Mouse (Mus musculus): ENCODE data around the gene Sox5. TPM values are rescaled to one million over a fixed set of nuclear protein-coding genes. Genes with fewer than 3 reads are reported as not detected.

Gene Sox5
- polyA plus RNA-seq, 1 experiment from 2014 or later: 3.3 TPM

DNA sequence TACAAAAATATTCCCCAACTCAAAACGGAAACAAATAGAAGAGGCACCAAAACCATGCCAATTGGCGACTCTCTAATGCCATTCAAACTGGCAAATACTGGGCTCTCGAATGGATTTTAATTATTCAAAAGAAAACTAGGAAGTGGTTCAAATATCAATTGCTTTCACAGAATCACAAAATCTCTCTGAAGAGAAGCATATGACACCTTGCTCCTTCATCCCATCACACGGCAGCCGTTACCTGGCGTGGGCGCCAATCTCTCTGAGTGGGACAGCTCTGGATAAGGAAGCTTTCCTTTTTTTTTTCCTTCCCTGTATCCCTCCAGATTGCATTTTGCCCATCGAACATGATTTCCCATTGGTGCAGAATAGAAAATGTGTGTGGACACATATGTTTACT, 801.6 kb downstream of the Sox5 start:
- no peak overlapping the region for H3K4me3 ChIP-seq (ENCODE audit: low read depth, low read length)
- no peaks in the 10 kb centered on the region for H3K4me1 ChIP-seq (replicated peaks; ENCODE audit: control insufficient read depth, insufficient read depth, low read length)
- H3K9me3 ChIP-seq (ENCODE audit: control insufficient read depth): no peaks in the 10 kb centered on the region
- no peaks in the 10 kb centered on the region for H3K27me3 ChIP-seq (replicated peaks; ENCODE audit: control insufficient read depth, insufficient read depth, low read length)
- no peak overlapping the region for H3K4me2 ChIP-seq (replicated peaks; ENCODE audit: low read depth)
- no peak overlapping the region for H3K9ac ChIP-seq (ENCODE audit: low read depth, low read length)
- H3K36me3 ChIP-seq (ENCODE audit: control insufficient read depth, insufficient read depth): no peaks in the 10 kb centered on the region
- no peak for ATAC-seq
- no peak overlapping the region for H3K27ac ChIP-seq (ENCODE audit: low read depth, low read length)
- TF ChIP-seq CTCF (IDR thresholded peaks at IDR 0.05; ENCODE audit: low read depth): no peak
- 92% methylated on average over 8 of the region's 8 CpGs for WGBS

DNA sequence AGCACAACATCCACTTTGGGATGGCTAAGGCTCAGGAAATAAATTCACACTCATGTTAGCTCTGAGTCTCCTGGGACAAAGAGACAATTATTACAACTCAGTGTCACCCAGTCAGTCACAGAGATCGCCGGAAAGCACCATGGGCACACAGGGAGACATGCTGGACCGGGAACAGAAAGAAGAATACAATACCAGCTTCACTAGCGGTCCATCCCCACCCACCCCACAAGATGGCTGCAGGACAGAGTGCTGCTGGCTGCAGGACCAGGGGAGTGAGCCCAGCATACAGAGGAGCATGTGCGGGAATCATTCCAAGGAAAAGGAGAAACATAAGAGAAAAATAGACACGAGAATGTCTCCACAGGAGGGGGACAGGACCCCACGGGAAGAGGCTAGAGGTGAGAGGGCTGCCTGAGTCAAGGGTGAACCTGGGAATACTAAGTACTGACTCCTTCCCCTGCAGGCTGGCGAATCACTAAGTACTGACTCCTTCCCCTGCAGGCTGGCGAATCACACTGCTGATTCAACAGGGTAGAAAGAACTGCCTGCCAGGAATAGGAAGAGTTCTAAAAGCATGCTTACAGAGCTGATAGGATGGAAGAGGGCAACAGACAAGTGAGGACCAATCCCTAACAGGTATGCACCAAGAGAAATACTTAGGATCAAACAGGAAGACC, 813.9 kb downstream of the Sox5 start:
- H3K36me3 ChIP-seq (ENCODE audit: control insufficient read depth, insufficient read depth): no peaks in the 10 kb centered on the region
- no peak overlapping the region for H3K27ac ChIP-seq (ENCODE audit: low read depth, low read length)
- WGBS: 79% methylated on average over 9 of the region's 9 CpGs
- no peaks in the 10 kb centered on the region for H3K27me3 ChIP-seq (replicated peaks; ENCODE audit: control insufficient read depth, insufficient read depth, low read length)
- no peak overlapping the region for H3K4me2 ChIP-seq (replicated peaks; ENCODE audit: low read depth)
- no peak overlapping the region for H3K4me3 ChIP-seq (ENCODE audit: low read depth, low read length)
- ATAC-seq: no peak
- H3K9ac ChIP-seq (ENCODE audit: low read depth, low read length): no peak overlapping the region
- H3K4me1 ChIP-seq (replicated peaks; ENCODE audit: control insufficient read depth, insufficient read depth, low read length): no peaks in the 10 kb centered on the region
- H3K9me3 ChIP-seq (ENCODE audit: control insufficient read depth): no peaks in the 10 kb centered on the region
- TF ChIP-seq CTCF (IDR thresholded peaks at IDR 0.05; ENCODE audit: low read depth): no peak

DNA sequence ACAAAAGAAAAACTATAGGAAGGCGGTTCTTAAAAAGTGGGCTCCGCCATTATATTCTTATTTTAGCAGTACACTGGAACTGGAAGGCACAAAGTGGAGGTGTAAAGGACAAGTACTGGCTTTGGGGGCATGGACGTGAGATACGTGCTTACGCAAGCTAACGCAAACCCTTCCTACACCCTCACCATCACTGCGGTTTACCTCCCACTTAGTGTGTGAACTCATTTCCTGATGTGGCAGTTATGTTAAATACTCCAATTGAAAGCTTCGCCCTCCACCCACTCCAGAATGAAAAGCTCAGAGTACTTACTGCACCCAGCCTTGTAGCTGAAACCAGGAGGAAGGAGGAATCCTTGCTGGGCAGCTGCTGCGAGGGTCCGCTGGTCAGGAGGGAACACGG, 821.3 kb downstream of the Sox5 start:
- no peaks in the 10 kb centered on the region for H3K4me1 ChIP-seq (replicated peaks; ENCODE audit: control insufficient read depth, insufficient read depth, low read length)
- H3K27me3 ChIP-seq (replicated peaks; ENCODE audit: control insufficient read depth, insufficient read depth, low read length): no peaks in the 10 kb centered on the region
- no peak overlapping the region for H3K27ac ChIP-seq (ENCODE audit: low read depth, low read length)
- H3K4me3 ChIP-seq (ENCODE audit: low read depth, low read length): no peak overlapping the region
- no peak for ATAC-seq
- no peaks in the 10 kb centered on the region for H3K9me3 ChIP-seq (ENCODE audit: control insufficient read depth)
- TF ChIP-seq CTCF (IDR thresholded peaks at IDR 0.05; ENCODE audit: low read depth): no peak
- WGBS: 94% methylated on average over 11 of the region's 11 CpGs
- H3K4me2 ChIP-seq (replicated peaks; ENCODE audit: low read depth): no peak overlapping the region
- no peak overlapping the region for H3K9ac ChIP-seq (ENCODE audit: low read depth, low read length)
- no peaks in the 10 kb centered on the region for H3K36me3 ChIP-seq (ENCODE audit: control insufficient read depth, insufficient read depth)

DNA sequence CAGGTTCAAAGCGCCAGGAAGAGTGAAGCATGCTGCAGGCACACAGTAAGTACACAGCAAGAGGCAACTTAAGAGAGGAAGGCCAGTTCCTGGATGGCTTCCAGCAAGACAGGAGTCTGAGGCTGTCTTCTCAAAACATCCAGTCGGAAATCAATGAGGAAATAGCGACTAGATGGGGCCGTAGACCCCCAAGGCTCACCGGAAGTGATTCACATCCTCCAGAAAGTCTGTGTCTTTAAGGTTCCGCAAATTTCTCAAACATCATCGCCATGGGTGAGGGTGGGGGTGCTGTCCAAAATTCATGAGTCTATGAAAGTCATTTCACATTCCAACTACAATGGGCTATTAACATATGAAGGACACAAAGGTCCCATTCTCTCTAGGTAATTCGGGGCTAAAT, 821.7 kb downstream of the Sox5 start:
- ATAC-seq: no peak
- Histone ChIP-seq H3K4me1 (replicated peaks; ENCODE audit: control insufficient read depth, insufficient read depth, low read length) (no peaks in the 10 kb centered on the region), H3K36me3 (ENCODE audit: control insufficient read depth, insufficient read depth) (no peaks in the 10 kb centered on the region), H3K9me3 (ENCODE audit: control insufficient read depth) (no peaks in the 10 kb centered on the region), H3K4me2 (replicated peaks; ENCODE audit: low read depth) (no peak overlapping the region), H3K9ac (ENCODE audit: low read depth, low read length) (no peak overlapping the region), H3K27me3 (replicated peaks; ENCODE audit: control insufficient read depth, insufficient read depth, low read length) (no peaks in the 10 kb centered on the region), H3K27ac (ENCODE audit: low read depth, low read length) (no peak overlapping the region), H3K4me3 (ENCODE audit: low read depth, low read length) (no peak overlapping the region)
- 85% methylated on average over 8 of the region's 8 CpGs for WGBS
- no peak for TF ChIP-seq CTCF (IDR thresholded peaks at IDR 0.05; ENCODE audit: low read depth)

DNA sequence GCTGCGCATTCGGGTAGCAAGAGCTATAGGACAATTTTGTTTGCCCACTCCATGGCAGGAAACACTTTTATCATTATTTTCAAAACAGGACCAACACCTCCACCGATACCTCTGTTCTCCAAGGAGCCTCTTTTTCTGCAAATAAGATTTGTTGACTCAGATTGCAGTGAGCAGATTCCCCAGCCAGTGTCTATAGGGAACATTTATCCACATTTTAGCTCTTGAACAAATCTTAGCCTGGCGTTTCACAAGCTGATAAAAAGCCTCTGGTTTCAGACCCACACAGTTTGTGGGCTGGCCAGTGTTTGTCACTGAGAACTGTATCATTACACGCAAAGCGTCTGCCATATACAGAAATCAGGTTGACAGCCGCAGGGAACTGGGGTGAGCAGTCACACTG, 823.4 kb downstream of the Sox5 start:
- Histone ChIP-seq H3K27ac (ENCODE audit: low read depth, low read length) (no peak overlapping the region), H3K27me3 (replicated peaks; ENCODE audit: control insufficient read depth, insufficient read depth, low read length) (no peaks in the 10 kb centered on the region), H3K4me3 (ENCODE audit: low read depth, low read length) (no peak overlapping the region), H3K9ac (ENCODE audit: low read depth, low read length) (no peak overlapping the region), H3K9me3 (ENCODE audit: control insufficient read depth) (no peaks in the 10 kb centered on the region), H3K36me3 (ENCODE audit: control insufficient read depth, insufficient read depth) (no peaks in the 10 kb centered on the region), H3K4me1 (replicated peaks; ENCODE audit: control insufficient read depth, insufficient read depth, low read length) (no peaks in the 10 kb centered on the region), H3K4me2 (replicated peaks; ENCODE audit: low read depth) (no peak overlapping the region)
- no peak for TF ChIP-seq CTCF (IDR thresholded peaks at IDR 0.05; ENCODE audit: low read depth)
- no peak for ATAC-seq
- WGBS: 74% methylated on average over 7 of the region's 7 CpGs

DNA sequence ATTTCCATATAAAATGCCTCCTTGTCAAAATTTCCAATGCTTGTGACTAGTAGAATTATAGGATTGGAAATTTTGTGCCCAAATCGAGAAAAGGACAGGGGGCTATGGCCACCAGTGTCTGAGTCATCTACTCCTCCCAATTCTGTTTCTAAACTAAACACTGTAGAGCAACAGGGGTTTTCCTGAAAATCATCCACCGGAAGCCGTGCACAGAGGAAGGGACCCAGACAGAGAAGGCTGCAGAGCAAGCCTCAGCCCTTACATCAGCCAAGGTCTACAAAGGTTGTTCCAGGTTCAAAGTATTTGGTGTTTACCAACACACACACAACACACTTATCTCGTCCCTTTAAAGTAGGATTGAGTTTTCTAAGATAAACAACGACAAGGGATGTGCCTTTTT, 824.7 kb downstream of the Sox5 start:
- no peak for ATAC-seq
- H3K27ac ChIP-seq (ENCODE audit: low read depth, low read length): no peak overlapping the region
- no peak overlapping the region for H3K4me2 ChIP-seq (replicated peaks; ENCODE audit: low read depth)
- TF ChIP-seq CTCF (IDR thresholded peaks at IDR 0.05; ENCODE audit: low read depth): no peak
- H3K9me3 ChIP-seq (ENCODE audit: control insufficient read depth): no peaks in the 10 kb centered on the region
- no peak overlapping the region for H3K9ac ChIP-seq (ENCODE audit: low read depth, low read length)
- H3K4me3 ChIP-seq (ENCODE audit: low read depth, low read length): no peak overlapping the region
- H3K27me3 ChIP-seq (replicated peaks; ENCODE audit: control insufficient read depth, insufficient read depth, low read length): no peaks in the 10 kb centered on the region
- no peaks in the 10 kb centered on the region for H3K4me1 ChIP-seq (replicated peaks; ENCODE audit: control insufficient read depth, insufficient read depth, low read length)
- WGBS: 80% methylated on average over 5 of the region's 5 CpGs
- no peaks in the 10 kb centered on the region for H3K36me3 ChIP-seq (ENCODE audit: control insufficient read depth, insufficient read depth)

Measured in intestine, postnatal 0 days (tissue).